Mouse (Mus musculus) liver, adult 2 months (tissue): ENCODE data around the gene Hist1h1c.

ENCODE experiments used
- CTCF ChIP-seq: fragments of 200-500 bp; IDR thresholded peaks from 2 replicates; pipeline ENCODE4 v1.5.1; 2011; ENCODE audit warnings: low read depth, low read length, control low read depth
- POLR2A ChIP-seq: fragments of 200-500 bp; IDR thresholded peaks from 2 replicates; pipeline ENCODE4 v1.6.1; 2011; ENCODE audit warnings: low read length, control low read depth; ENCODE audit not compliant: insufficient read depth; ENCODE audit errors: extremely low read depth

GRCm38 (mm10) chr13:23697491-23698299, 40.9 kb upstream of the Hist1h1c start:
- no peak for TF ChIP-seq POLR2A
- peak; percentile 59 for TF ChIP-seq CTCF
